Mouse (Mus musculus) forebrain, embryonic 10.5 days (tissue): ENCODE data around the gene Cntfr. TPM values are rescaled to one million over a fixed set of nuclear protein-coding genes. Genes with fewer than 3 reads are reported as not detected.
"Not testable (repeated sequence)": the region's sequence is repeated elsewhere in the genome, so short reads cannot be mapped to it uniquely, and the experiment has no call there.

Source experiments
- DNase-seq: peaks from one replicate; pipeline ENCODE4 v3.0.0-alpha.2; 2017; ENCODE audit warnings: low spot score; ENCODE audit errors: extremely low spot score
- H3K27ac ChIP-seq: fragments of 300-500 bp; sonication (generic); 2 replicates; pipeline ENCODE4 v1.5.1; 2016; ENCODE audit warnings: mild to moderate bottlenecking
- H3K27me3 ChIP-seq: fragments of 300-500 bp; sonication (generic); 2 replicates; pipeline ENCODE4 v1.6.1; 2016; ENCODE audit warnings: mild to moderate bottlenecking; ENCODE audit not compliant: poor library complexity, severe bottlenecking
- H3K36me3 ChIP-seq: fragments of 300-500 bp; sonication (generic); replicated peaks from 2 replicates; pipeline ENCODE4 v1.6.1; 2016; ENCODE audit warnings: mild to moderate bottlenecking, moderate library complexity
- H3K4me1 ChIP-seq: fragments of 300-500 bp; sonication (generic); 2 replicates; pipeline ENCODE4 v1.6.1; 2016
- H3K4me3 ChIP-seq: fragments of 300-500 bp; sonication (generic); 2 replicates; pipeline ENCODE4 v1.5.1; 2016; ENCODE audit warnings: mild to moderate bottlenecking, moderate library complexity
- H3K9me3 ChIP-seq: fragments of 300-500 bp; sonication (generic); 2 replicates; pipeline ENCODE4 v1.6.1; 2016; ENCODE audit warnings: mild to moderate bottlenecking, moderate library complexity
- WGBS: fragments of 180-500 bp; shearing (Covaris S2); methylation state at CpG from one replicate; pipeline ENCODE4 v1.1.7; 2016; 5-methylcytosine and 5-hydroxymethylcytosine counted together
- polyA plus RNA-seq: library from polyadenylated mRNA; unstranded; fragments of >200 nt; fragmentation: Nextera tagmentation; extraction: Ambion mirVana; gene quantifications from 2 replicates; pipeline ENCODE4 v1.2.1, GENCODE M21; 2016

Cntfr gene
- 19.4 and 21.9 TPM in 2 replicates for polyA plus RNA-seq

DNA sequence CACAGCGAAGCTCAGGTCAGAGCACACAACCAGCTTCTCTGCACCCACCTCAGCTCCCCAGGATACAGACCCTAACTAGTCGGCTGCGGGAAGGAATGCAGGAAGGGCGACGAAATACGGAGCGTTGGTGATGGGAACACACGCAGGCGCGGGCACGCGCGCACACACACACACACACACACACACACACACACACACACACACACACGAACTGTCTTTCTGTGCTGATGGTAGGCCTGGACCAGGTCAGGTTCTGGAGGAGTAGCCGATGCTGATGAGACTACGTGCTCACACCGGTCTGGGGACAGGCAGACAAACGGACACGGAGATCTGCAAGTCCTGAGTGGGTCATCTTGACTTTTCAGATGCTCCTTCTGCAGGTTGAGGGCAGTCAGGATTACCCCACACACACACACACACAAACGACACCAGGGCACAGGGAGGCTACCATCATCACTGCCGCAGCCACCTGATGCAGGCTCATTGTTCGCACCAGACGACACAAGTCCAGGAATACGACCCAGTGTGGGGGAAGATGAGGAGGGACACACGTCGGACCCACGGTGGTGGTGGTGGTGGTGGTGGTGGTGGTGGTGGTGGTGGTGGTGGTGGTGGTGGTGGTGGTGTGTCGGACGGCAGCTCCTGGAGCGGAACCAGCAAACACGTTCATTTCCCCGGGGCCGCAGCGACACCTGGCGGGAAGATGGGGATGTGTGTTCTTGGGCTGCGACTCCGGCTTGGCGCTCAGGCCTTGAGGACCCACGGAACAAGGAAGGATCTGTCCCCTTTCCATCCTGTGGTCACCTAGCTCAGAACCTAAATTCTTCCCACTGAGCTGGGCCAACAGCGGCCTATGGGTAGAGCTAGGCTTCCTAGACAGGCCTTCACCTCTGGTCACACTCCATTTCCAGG is at the start of gene Cntfr:
Gene Cntfr, minus strand, starts transcription at position 160 of the 912 bp plus-strand sequence.
- H3K4me3 ChIP-seq, result peak within 1 kb of the TSS; percentile 41; the same call in 1 of the 2 replicates
- peak within 1 kb of the TSS; percentile 77; the same call in 1 of the 2 replicates for H3K27ac ChIP-seq
- H3K9me3 ChIP-seq, H3K36me3 ChIP-seq: not testable (repeated sequence)
- WGBS, result 10% methylated on average over 31 of the region's 40 CpGs
- DNase-seq, result peak; percentile 84
- H3K4me1 ChIP-seq, result peaks cover 14% of the 10 kb centered on the region
- H3K27me3 ChIP-seq, result peaks cover 16% of the 10 kb centered on the region

DNA sequence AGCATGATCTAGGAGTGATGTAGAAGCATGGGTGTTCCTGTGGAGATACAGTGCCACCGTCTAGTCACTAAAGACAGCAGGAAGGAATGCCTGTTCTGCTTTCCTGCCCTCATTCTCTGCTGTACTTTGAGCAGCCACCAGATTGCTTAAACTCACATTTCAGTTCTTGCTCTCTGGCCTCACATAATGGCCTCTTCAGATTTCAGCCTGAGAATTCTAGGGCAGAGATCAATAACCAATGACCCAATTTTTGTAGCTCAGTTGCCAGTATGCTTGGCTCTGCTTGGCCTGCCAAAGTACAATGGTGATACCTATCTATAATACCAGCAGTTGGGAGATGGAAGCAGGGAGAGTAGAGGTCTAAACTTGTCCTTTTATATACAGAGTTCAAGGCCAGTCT is 48.1 kb upstream of the Cntfr start:
- DNase-seq, result no peak
- Histone ChIP-seq H3K27ac (no peak overlapping the region), H3K9me3 (peaks cover 22% of the 10 kb centered on the region), H3K27me3 (no peaks in the 10 kb centered on the region), H3K4me3 (no peak overlapping the region), H3K36me3 (no peaks in the 10 kb centered on the region), H3K4me1 (peaks cover 15% of the 10 kb centered on the region)
- 88% methylated on average over 1 of the region's 1 CpGs for WGBS

DNA sequence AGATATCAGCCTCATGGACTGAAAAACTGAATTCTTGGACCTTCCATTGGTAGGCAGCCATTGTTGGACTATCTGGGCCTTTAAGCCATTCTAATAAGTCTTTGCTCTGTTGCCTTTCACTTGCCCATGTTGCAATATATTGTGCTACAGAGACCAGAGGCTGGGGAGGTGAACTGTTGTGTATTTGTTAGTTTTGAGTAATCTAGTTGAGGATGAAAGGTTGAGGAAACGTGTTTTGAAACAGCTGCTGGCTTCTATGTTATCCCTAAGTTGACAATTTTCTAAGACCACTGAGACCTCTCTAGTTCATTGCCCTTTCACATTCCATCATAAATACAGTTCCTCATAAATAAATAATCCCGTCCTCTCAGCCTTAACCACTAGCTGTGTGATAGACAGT is 47.2 kb upstream of the Cntfr start:
- H3K4me3 ChIP-seq, result no peak overlapping the region
- H3K27me3 ChIP-seq, result no peaks in the 10 kb centered on the region
- peaks cover 6% of the 10 kb centered on the region for H3K36me3 ChIP-seq
- peaks cover 24% of the 10 kb centered on the region for H3K4me1 ChIP-seq
- H3K9me3 ChIP-seq, result peaks cover 22% of the 10 kb centered on the region
- no peak for DNase-seq
- WGBS, result 76% methylated on average over 2 of the region's 2 CpGs
- no peak overlapping the region for H3K27ac ChIP-seq

DNA sequence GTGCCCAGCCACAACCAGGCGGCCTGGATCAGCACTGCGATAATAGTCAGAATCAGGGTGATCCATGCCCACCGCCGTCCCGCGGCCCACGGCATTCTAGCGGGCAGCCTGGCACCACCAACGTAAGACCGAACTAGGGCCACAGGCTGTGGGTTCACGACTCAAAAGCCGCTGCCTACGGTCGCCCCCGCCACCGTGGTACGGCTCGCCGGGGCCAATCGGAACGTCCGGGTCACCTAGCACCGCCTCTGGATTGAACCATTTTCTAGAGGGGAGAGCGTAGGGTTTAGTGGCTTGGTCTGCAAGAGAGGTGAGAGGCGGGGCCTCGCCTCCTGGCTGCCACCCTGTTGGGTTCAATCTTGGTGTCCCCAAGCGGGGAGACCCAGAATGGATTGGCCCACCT is 44.3 kb upstream of the Cntfr start:
- Histone ChIP-seq H3K4me3 (peak overlapping the region; percentile 84), H3K27ac (peak overlapping the region; percentile 90), H3K27me3 (no peaks in the 10 kb centered on the region), H3K4me1 (peaks cover 28% of the 10 kb centered on the region), H3K36me3 (peaks cover 20% of the 10 kb centered on the region), H3K9me3 (peaks cover 5% of the 10 kb centered on the region)
- peak; percentile 93 for DNase-seq
- under 1% methylated on average over 27 of the region's 27 CpGs for WGBS

DNA sequence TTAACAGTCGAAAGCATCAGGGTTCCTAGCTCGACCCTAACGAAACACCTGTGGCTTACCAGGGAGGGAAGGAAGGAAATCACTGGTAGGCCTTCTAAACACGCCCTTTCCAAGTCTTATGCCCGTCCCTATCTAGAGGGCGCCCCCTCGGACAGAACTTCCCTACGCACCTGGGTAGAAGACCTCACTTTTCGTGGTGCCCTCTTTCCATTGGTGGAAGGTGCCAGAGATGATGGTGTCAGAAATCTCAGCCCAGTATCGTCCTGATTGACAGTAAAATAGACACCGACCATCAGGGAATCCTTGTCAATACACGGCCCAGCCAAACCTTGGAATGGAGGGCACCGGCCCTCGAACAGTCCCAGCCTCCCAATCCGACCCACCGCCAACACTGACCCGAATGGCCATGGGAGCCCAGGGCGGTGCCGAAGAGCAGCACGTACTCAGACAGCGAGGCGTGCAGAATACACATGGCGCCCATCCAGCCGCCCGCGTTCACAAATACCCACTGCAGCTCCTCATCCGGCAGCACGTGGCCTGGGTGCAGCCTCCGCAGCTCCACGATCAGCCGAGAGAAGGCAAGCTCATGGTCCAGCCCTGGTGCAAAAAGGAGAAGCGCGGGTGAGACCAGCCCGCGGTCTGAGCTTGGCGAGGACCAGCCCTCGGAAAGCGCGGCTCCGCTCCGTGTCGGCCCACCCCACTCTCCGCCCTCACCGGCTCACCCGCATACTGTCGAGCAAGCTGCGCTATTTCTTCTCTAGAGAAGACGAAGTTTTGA is 43.7 kb upstream of the Cntfr start:
- Histone ChIP-seq H3K4me3 (peak overlapping the region; percentile 84), H3K36me3 (peaks cover 20% of the 10 kb centered on the region), H3K9me3 (peaks cover 3% of the 10 kb centered on the region; the same call in 1 of the 2 replicates), H3K27ac (peak overlapping the region; percentile 90), H3K27me3 (no peaks in the 10 kb centered on the region), H3K4me1 (peaks cover 28% of the 10 kb centered on the region)
- DNase-seq, result no peak
- WGBS, result under 1% methylated on average over 48 of the region's 48 CpGs

DNA sequence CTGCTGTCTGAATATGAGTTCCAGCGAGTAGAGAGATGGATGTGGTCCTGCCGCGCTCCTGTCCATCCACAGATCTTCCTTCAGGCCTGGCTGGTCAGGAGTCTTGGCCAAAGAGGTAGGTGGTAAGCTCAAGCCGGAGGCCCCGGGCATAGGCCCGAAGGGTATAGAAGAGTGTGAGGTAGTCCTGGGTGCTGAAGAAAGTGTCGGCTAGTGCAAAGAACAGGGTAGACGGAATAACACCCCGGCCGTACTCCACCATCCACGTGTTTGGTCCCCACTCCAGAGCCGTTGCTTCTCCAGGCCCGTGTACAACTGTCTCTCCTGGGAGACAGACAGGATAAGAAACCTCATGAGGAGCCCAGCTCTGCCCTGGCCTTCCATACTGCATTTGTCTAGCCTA is 42.4 kb upstream of the Cntfr start:
- Histone ChIP-seq H3K4me3 (peak overlapping the region; percentile 84), H3K36me3 (peaks cover 20% of the 10 kb centered on the region), H3K27ac (no peak overlapping the region), H3K9me3 (peaks cover 6% of the 10 kb centered on the region; the same call in 1 of the 2 replicates), H3K27me3 (no peaks in the 10 kb centered on the region; the same call in 1 of the 2 replicates), H3K4me1 (peaks cover 28% of the 10 kb centered on the region)
- 95% methylated on average over 13 of the region's 13 CpGs for WGBS
- DNase-seq, result no peak

DNA sequence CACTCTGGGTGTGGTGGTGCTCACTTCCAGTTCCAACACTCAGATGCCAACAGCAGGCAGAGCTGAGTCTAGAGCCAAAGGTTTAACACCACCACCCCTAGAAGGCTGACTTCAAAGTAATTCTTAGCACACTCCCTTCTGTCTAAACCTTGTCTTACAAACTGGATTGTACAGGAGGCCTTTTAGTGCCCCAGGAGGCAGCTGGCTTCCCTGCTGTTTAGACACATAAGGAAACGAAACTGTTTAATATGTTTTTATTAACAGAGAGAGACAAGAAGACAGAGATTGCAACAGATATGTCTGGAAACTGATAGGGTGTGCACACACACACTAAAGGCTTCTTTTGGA is 41.3 kb upstream of the Cntfr start:
- Histone ChIP-seq H3K4me3 (no peak overlapping the region), H3K27ac (no peak overlapping the region), H3K4me1 (peaks cover 28% of the 10 kb centered on the region), H3K36me3 (peaks cover 20% of the 10 kb centered on the region), H3K27me3 (peaks cover 5% of the 10 kb centered on the region), H3K9me3 (peaks cover 6% of the 10 kb centered on the region; the same call in 1 of the 2 replicates)
- no peak for DNase-seq
- WGBS, result 71% methylated on average over 1 of the region's 1 CpGs

DNA sequence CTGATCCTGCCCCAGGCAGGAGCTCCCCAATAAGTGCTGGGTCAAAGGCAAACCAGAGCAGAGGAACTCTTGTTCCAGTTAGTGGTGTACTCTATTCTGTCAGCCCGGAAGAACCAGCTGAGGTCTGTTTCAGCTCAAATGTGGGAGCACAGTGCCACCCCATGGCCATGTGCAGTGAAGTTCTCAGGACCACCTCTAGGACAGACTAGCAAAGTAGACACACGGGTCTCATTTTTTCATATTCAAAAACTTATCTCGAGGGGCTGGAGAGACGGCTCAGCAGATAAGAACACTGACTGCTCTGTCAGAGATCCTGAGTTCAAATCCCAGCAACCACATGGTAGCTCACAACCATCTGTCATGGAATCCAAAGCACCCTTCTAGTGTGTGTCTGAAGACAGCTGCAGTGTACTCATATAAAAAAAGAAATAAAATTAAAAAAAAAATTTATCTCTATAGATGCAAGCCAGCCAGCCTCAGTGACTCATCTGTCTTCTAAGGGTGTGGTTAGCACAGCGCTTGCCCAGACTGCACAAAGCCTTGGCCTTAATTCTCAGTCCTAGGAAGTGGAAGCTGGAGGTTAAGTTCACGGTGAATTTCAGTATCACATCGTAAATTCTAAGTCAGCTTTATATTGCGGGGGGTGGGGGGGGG is 40.8 kb upstream of the Cntfr start:
- H3K4me3 ChIP-seq, result no peak overlapping the region
- H3K27ac ChIP-seq, result no peak overlapping the region
- peaks cover 28% of the 10 kb centered on the region for H3K4me1 ChIP-seq
- H3K9me3 ChIP-seq, result peaks cover 6% of the 10 kb centered on the region; the same call in 1 of the 2 replicates
- peaks cover 20% of the 10 kb centered on the region for H3K36me3 ChIP-seq
- peak; percentile 72 for DNase-seq
- WGBS, result 57% methylated on average over 8 of the region's 8 CpGs
- peaks cover 10% of the 10 kb centered on the region for H3K27me3 ChIP-seq

DNA sequence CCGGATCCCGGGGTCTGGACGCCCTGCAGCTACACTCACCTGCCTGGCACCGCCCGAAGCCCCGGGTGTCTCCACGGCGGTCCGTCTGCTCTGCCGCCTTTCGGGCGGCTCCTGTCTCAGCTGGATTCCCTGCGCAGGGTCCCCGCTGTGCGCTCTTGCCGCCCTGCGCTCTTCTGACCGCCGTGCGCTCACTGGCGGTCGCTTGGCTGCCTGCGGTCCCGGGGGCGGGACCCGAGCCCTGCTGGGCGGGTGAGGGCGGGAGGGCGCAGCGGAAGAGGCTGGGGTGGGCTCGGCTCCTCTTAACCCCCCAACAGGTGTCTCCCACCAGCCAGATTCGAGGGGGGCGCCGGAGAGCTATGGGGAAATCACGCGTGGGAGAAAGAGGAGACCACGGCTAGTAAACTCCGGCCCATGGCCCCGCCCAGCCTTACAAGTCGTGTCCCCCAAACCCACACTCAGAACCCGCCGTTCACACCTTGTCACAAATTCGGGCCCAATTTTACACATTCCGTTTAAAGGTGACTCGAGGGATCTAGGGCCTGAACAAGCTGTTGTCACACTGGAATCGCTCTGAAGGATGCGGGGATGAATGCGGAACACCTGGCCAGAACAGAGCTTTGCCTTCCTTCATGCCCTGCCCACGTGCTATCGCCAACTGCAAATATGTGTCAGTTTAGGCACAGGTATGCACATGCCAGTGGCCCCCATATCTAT is 34.3 kb upstream of the Cntfr start, which contains the start of gene Arid3c:
Gene Arid3c, minus strand, starts transcription at position 91 of the 714 bp plus-strand sequence.
- Histone ChIP-seq H3K9me3 (peaks cover 6% of the 10 kb centered on the region), H3K4me1 (peaks cover 32% of the 10 kb centered on the region), H3K36me3 (no peaks in the 10 kb centered on the region), H3K27me3 (peaks cover 75% of the 10 kb centered on the region), H3K27ac (0 out of 2 replicates have a peak within 1 kb of the TSS, but pooled peaks have one; percentile 48), H3K4me3 (peak within 1 kb of the TSS; percentile 55)
- DNase-seq, result no peak
- 2% methylated on average over 50 of the region's 50 CpGs for WGBS

DNA sequence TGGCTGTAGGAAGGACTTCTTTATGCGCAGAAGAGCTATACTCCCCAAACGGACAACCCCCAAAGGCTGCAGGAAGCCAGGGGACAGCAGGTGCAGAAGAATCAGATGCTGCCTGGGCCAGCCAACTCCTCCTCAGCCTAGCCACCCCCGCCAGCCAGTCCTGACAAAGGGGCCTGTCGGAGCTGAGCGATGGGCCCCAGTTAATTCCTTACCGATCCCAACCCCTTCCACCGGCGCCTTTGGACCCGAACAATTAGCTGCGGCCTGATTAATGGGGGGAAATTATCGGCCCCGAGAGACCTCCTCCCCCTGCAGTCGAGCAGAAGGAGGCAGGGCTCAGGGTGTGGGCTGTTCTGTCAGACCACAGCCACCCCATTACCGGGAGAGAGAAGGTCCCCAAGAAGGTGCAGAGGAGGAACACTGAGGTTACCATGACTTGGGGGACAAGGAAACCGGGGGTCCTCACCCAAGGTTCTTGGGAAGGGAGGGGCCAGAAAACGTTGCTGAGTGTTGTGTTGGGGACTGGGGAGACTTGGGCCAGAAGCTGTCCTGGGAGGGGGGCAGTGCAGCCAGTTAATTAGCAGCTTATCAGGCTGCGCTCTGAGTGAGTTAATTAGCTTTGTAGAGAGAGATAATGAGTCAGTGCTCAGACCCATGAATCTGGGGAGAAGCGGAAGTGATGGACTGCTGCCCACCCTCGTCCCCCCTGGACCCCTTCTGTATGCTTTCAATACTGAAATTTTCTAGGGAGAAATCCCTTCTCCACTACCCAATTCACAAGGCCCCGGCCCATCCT is 30.1 kb upstream of the Cntfr start:
- Histone ChIP-seq H3K4me1 (peaks cover 52% of the 10 kb centered on the region), H3K27me3 (peaks cover 86% of the 10 kb centered on the region), H3K27ac (peak overlapping the region; percentile 80), H3K36me3 (no peaks in the 10 kb centered on the region), H3K4me3 (peak overlapping the region; percentile 53), H3K9me3 (no peaks in the 10 kb centered on the region)
- peak; percentile 55 for DNase-seq
- WGBS, result 7% methylated on average over 20 of the region's 20 CpGs

DNA sequence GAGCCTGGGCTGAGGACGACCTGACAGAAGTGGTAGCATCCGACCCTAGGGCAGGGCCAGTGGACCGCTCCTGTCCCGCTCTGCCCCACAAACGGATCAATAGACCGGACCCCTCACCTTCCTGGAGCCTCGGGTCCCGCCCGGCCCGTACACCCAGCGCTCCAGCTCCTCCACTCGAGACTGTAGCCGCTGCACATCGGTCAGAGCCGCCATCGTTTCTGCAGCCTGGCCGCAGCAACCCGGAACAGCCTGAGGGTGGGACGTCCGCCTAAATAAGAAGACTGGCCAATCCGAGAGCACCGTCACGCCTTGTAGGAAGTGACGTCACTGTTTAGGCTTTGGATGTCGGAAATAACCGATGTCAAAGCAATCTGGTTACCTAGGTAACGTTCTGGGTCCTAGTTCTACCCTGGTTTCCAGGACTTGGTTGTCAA is 26.0 kb upstream of the Cntfr start, which contains the start of gene Dctn3:
Gene Dctn3, minus strand, starts transcription at position 253 of the 434 bp plus-strand sequence.
- DNase-seq, result peak; percentile 91
- H3K27ac ChIP-seq, result peak within 1 kb of the TSS; percentile 86
- under 1% methylated on average over 27 of the region's 27 CpGs for WGBS
- H3K9me3 ChIP-seq, result no peaks in the 10 kb centered on the region
- H3K4me1 ChIP-seq, result peaks cover 43% of the 10 kb centered on the region
- H3K27me3 ChIP-seq, result peaks cover 45% of the 10 kb centered on the region
- peaks cover 22% of the 10 kb centered on the region for H3K36me3 ChIP-seq
- H3K4me3 ChIP-seq, result peak within 1 kb of the TSS; percentile 91
